Mouse (Mus musculus) embryonic facial prominence, embryonic 15.5 days (tissue): ENCODE measurements around the gene Parvg. TPM values are rescaled to one million over a fixed set of nuclear protein-coding genes. Genes with fewer than 3 reads are reported as not detected.
"Not testable (repeated sequence)": the region's sequence is repeated elsewhere in the genome, so short reads cannot be mapped to it uniquely, and the experiment has no call there.

ENCODE experiments used
- ATAC-seq: fragments of 200-750 bp; cut with Nextera tagmentation; 2 replicates; pipeline ENCODE4 v1.8.0; 2017; ENCODE audit warnings: low read depth, moderate TSS enrichment; ENCODE audit not compliant: insufficient number of reproducible peaks, low FRiP score, low TSS enrichment
- H3K27ac ChIP-seq: fragments of 300-500 bp; sonication (generic); replicated peaks from 2 replicates; pipeline ENCODE4 v1.5.1; 2015; ENCODE audit warnings: mild to moderate bottlenecking, inconsistent platforms
- H3K27me3 ChIP-seq: fragments of 300-500 bp; sonication (generic); 2 replicates; pipeline ENCODE4 v1.6.1; 2015; ENCODE audit warnings: inconsistent platforms
- H3K36me3 ChIP-seq: fragments of 300-500 bp; sonication (generic); 2 replicates; pipeline ENCODE4 v1.6.1; 2015; ENCODE audit warnings: mild to moderate bottlenecking, inconsistent platforms
- H3K4me1 ChIP-seq: fragments of 300-500 bp; sonication (generic); 2 replicates; pipeline ENCODE4 v1.6.1; 2015; ENCODE audit warnings: inconsistent platforms
- H3K4me2 ChIP-seq: fragments of 300-500 bp; sonication (generic); replicated peaks from 2 replicates; pipeline ENCODE4 v1.6.1; 2015; ENCODE audit warnings: mild to moderate bottlenecking, inconsistent platforms
- H3K4me3 ChIP-seq: fragments of 300-500 bp; sonication (generic); replicated peaks from 2 replicates; pipeline ENCODE4 v1.5.1; 2015; ENCODE audit warnings: mild to moderate bottlenecking, inconsistent platforms
- H3K9ac ChIP-seq: fragments of 300-500 bp; sonication (generic); 2 replicates; pipeline ENCODE4 v1.6.1; 2015; ENCODE audit warnings: inconsistent platforms
- H3K9me3 ChIP-seq: fragments of 300-500 bp; sonication (generic); replicated peaks from 2 replicates; pipeline ENCODE4 v1.6.1; 2016; ENCODE audit warnings: inconsistent platforms
- WGBS: fragments of 180-500 bp; shearing (Covaris S2); methylation state at CpG from one replicate; pipeline ENCODE4 v1.1.7; 2015; 5-methylcytosine and 5-hydroxymethylcytosine counted together
- polyA plus RNA-seq: library from polyadenylated mRNA; unstranded; fragments of >200 nt; fragmentation: Nextera tagmentation; extraction: Ambion mirVana; gene quantifications from 2 replicates; pipeline ENCODE4 v1.2.1, GENCODE M21; 2015

Gene Parvg
- 3.7 and 3.9 TPM in 2 replicates for polyA plus RNA-seq

- Histone ChIP-seq H3K4me2 (no peak within 1 kb of the TSS), H3K4me3 (no peak within 1 kb of the TSS), H3K27me3 (no peaks in the 10 kb centered on the region), H3K36me3 (no peaks in the 10 kb centered on the region), H3K9ac (no peak within 1 kb of the TSS), H3K27ac (no peak within 1 kb of the TSS), H3K4me1 (peaks cover 13% of the 10 kb centered on the region; the same call in 1 of the 2 replicates), H3K9me3 (no peaks in the 10 kb centered on the region)
- 74% methylated on average over 10 of the region's 10 CpGs for WGBS
- no peak for ATAC-seq
Observed at GRCm38 (mm10) chr15:84323966-84324869, at the start of gene Parvg. Gene Parvg (plus strand): TSS chr15:84324026.

GRCm38 (mm10) chr15:84276066-84276465, 47.8 kb upstream of the Parvg start:
- Histone ChIP-seq H3K27ac (no peak overlapping the region), H3K27me3 (no peaks in the 10 kb centered on the region), H3K36me3 (peaks cover 3% of the 10 kb centered on the region; the same call in 1 of the 2 replicates), H3K4me1 (no peaks in the 10 kb centered on the region), H3K4me3 (no peak overlapping the region), H3K4me2 (no peak overlapping the region), H3K9me3 (no peaks in the 10 kb centered on the region), H3K9ac (no peak overlapping the region)
- WGBS: 64% methylated on average over 4 of the region's 4 CpGs
- no peak for ATAC-seq

DNA sequence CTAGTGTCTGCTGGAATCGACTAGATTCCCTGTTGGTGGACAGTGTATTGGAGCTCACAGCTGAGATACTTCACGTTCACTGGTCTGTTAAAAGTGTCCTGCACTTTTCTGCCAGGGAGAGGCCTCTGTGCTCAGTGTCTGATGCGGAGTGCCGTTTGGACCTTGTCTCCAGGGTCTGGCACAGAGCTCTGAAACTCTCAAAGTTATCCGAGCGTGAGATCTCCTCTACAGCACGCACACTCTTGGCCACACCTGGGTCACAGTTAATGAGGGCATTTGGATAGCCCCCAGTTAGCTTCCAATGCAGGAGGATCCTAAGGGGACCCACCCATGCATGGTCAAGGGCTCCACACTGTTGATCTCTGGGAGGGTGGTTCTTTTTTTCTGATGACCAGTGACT, 45.7 kb upstream of the Parvg start:
- H3K9ac ChIP-seq: no peak overlapping the region
- no peaks in the 10 kb centered on the region for H3K4me1 ChIP-seq
- H3K9me3 ChIP-seq: no peaks in the 10 kb centered on the region
- H3K27ac ChIP-seq: no peak overlapping the region
- WGBS: 82% methylated on average over 7 of the region's 7 CpGs
- H3K4me3 ChIP-seq: no peak overlapping the region
- no peak overlapping the region for H3K4me2 ChIP-seq
- H3K36me3 ChIP-seq: peaks cover 3% of the 10 kb centered on the region; the same call in 1 of the 2 replicates
- H3K27me3 ChIP-seq: no peaks in the 10 kb centered on the region
- no peak for ATAC-seq

DNA sequence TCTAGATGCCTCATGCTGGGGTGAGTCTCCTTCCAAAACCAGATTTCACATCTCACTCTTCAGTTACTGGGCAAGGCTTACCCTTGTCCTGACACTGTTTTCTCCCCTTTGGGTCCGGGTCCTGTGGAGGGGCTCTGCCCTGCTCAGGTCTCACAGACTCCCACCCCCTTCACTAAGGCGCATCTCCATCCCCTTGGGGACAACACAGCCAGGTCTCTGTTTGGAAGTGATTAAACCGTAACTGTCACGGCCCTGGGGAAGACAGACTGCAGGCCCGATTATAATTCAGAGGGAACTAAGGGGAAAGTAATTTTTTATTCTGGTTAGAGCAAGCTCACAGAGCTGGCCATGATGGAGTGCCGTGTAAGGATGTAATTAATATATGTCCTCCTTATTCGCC, 45.2 kb upstream of the Parvg start:
- peaks cover 3% of the 10 kb centered on the region; the same call in 1 of the 2 replicates for H3K36me3 ChIP-seq

GRCm38 (mm10) chr15:84280309-84280708, 43.5 kb upstream of the Parvg start:
- no peak overlapping the region for H3K4me2 ChIP-seq
- H3K9ac ChIP-seq: no peak overlapping the region
- ATAC-seq: no peak
- no peaks in the 10 kb centered on the region for H3K9me3 ChIP-seq
- H3K4me3 ChIP-seq: no peak overlapping the region
- H3K4me1 ChIP-seq: 0 out of 2 replicates have a peak, but pooled peaks cover 3% of the 10 kb centered on the region
- 71% methylated on average over 8 of the region's 8 CpGs for WGBS
- H3K36me3 ChIP-seq: peaks cover 3% of the 10 kb centered on the region; the same call in 1 of the 2 replicates
- H3K27me3 ChIP-seq: no peaks in the 10 kb centered on the region
- H3K27ac ChIP-seq: no peak overlapping the region

More for the DNA sequence above, 45.2 kb upstream of the Parvg start:
- Histone ChIP-seq H3K27me3 (no peaks in the 10 kb centered on the region), H3K9ac (no peak overlapping the region), H3K27ac (no peak overlapping the region), H3K4me2 (no peak overlapping the region), H3K4me1 (no peaks in the 10 kb centered on the region), H3K4me3 (no peak overlapping the region), H3K9me3 (no peaks in the 10 kb centered on the region)
- ATAC-seq: no peak
- WGBS: 41% methylated on average over 7 of the region's 7 CpGs

DNA sequence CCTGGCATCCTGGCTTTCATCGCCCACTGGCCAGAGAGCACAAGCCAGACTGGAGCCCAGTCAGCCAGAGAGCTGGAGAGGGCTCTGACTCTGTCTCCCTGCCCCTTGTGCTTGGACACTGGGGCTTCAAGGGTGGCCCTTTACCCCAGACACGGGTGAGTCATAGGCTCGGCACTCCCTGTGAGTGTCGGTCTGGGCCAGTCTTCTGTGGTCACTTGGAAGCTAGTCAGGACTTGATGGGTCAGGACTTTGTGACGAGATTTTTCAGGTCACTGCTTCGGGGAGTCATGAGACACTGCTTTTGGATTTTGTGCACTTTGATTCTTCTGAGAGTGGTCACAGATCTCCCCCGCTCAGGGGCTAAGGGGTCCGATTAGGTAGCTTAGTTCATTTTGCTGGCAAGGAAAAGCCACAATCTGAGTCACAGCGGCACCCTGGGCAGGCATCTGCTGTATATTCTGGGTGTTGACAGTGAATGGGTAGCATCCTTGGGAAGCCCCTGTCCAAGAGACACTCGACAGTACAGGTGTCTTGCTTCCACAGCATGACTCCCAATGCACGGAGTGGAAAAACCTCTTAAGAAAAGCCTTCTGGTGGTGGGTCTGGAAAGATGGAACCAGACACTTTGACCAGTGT, 43.0 kb upstream of the Parvg start:
- no peak overlapping the region for H3K9ac ChIP-seq
- H3K4me1 ChIP-seq: 0 out of 2 replicates have a peak, but pooled peaks cover 3% of the 10 kb centered on the region
- H3K4me3 ChIP-seq: no peak overlapping the region
- no peaks in the 10 kb centered on the region for H3K27me3 ChIP-seq
- no peak overlapping the region for H3K4me2 ChIP-seq
- H3K36me3 ChIP-seq: peaks cover 3% of the 10 kb centered on the region; the same call in 1 of the 2 replicates
- no peak overlapping the region for H3K27ac ChIP-seq
- ATAC-seq: no peak
- no peaks in the 10 kb centered on the region for H3K9me3 ChIP-seq
- 81% methylated on average over 11 of the region's 11 CpGs for WGBS

- Histone ChIP-seq H3K4me3 (no peak overlapping the region), H3K9me3 (no peaks in the 10 kb centered on the region), H3K27me3 (no peaks in the 10 kb centered on the region), H3K4me1 (0 out of 2 replicates have a peak, but pooled peaks cover 3% of the 10 kb centered on the region), H3K4me2 (no peak overlapping the region), H3K36me3 (no peaks in the 10 kb centered on the region), H3K9ac (no peak overlapping the region), H3K27ac (no peak overlapping the region)
- ATAC-seq: no peak
- WGBS: 78% methylated on average over 20 of the region's 20 CpGs
Observed at GRCm38 (mm10) chr15:84282206-84283085, 41.4 kb upstream of the Parvg start.

GRCm38 (mm10) chr15:84284059-84284458, 39.8 kb upstream of the Parvg start:
- Histone ChIP-seq H3K27me3 (no peaks in the 10 kb centered on the region), H3K9ac (no peak overlapping the region), H3K27ac (no peak overlapping the region), H3K36me3 (no peaks in the 10 kb centered on the region), H3K4me1 (0 out of 2 replicates have a peak, but pooled peaks cover 3% of the 10 kb centered on the region), H3K9me3 (no peaks in the 10 kb centered on the region), H3K4me3 (no peak overlapping the region), H3K4me2 (no peak overlapping the region)
- ATAC-seq: no peak
- 64% methylated on average over 5 of the region's 5 CpGs for WGBS

DNA sequence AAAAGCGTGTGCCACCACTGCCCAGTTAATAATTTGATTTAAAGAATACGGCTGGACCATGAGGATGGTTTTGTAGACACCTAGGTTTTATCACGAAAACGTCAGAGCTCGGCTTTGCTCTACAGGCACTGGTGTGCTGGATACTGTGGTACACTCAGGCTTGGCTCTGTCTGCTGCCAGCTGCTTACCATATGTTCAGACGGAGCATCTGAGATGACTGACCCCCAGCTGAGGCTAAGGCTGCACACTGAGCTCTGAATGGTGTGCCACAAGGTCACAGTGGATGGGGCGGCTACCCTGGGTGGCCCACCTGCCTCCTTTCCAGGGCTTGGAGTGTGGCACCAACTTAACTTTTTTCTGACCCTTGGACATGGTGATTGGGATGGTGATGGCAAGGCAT, 38.4 kb upstream of the Parvg start:
- Histone ChIP-seq H3K4me1 (0 out of 2 replicates have a peak, but pooled peaks cover 3% of the 10 kb centered on the region), H3K9me3 (no peaks in the 10 kb centered on the region), H3K27ac (no peak overlapping the region), H3K4me3 (no peak overlapping the region), H3K27me3 (no peaks in the 10 kb centered on the region), H3K36me3 (no peaks in the 10 kb centered on the region), H3K4me2 (no peak overlapping the region), H3K9ac (no peak overlapping the region)
- WGBS: 69% methylated on average over 7 of the region's 7 CpGs
- ATAC-seq: no peak

DNA sequence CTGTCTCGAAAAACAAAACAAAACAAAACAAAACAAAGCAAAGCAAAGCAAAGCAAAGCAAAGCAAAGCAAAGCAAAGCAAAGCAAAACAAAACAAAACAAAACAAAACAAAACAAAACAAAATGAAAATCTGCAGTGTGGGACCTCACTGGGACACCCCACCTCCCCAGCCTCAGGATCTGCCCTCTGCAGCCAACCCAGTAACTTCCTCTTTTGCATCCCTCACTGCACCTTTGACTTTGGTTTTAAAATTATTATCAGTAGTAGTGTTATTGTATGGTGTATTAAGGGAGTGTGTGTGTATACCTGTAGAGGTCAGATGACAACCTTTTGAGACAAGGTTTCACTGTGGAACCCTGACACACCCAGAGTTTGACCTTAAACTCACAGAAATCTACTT, 34.9 kb upstream of the Parvg start:
- H3K9ac ChIP-seq, H3K4me3 ChIP-seq, H3K36me3 ChIP-seq, H3K4me1 ChIP-seq, H3K9me3 ChIP-seq, H3K27me3 ChIP-seq, H3K4me2 ChIP-seq, ATAC-seq, H3K27ac ChIP-seq: not testable (repeated sequence)
- 82% methylated on average over 1 of the region's 1 CpGs for WGBS

- Histone ChIP-seq H3K4me2 (no peak overlapping the region), H3K9ac (no peak overlapping the region), H3K4me3 (no peak overlapping the region), H3K27ac (no peak overlapping the region), H3K36me3 (no peaks in the 10 kb centered on the region), H3K27me3 (no peaks in the 10 kb centered on the region), H3K4me1 (no peaks in the 10 kb centered on the region), H3K9me3 (no peaks in the 10 kb centered on the region)
- WGBS: 84% methylated on average over 5 of the region's 5 CpGs
- no peak for ATAC-seq
Observed at GRCm38 (mm10) chr15:84291097-84291496, 32.7 kb upstream of the Parvg start.
